Mouse (Mus musculus) hematopoietic stem cell, adult 5-6 weeks (primary cell): ENCODE results near the gene Isy1. TPM values are rescaled to one million over a fixed set of nuclear protein-coding genes. Genes with fewer than 3 reads are reported as not detected.

Experiments
- ATAC-seq, 2 experiments: fragments of 125-278 bp in 1 of 2; replicated peaks in 1 of 2; 2 replicates each; pipeline ENCODE4 v1.8.0; 2016 to 2017; ENCODE audit warnings: inconsistent platforms in 2 of 2, mild to moderate bottlenecking in 2 of 2, moderate number of reproducible peaks in 2 of 2, low read depth in 1 of 2, moderate TSS enrichment in 1 of 2; ENCODE audit not compliant: low FRiP score in 2 of 2, poor library complexity in 2 of 2, severe bottlenecking in 2 of 2, insufficient read depth in 1 of 2, low TSS enrichment in 1 of 2
- total RNA-seq: library from RNA; stranded (forward); fragments of 172-1452, 232-1000 nt; gene quantifications from 2 replicates; pipeline ENCODE4 v1.2.3, GENCODE M21; 2017

Isy1 gene
- total RNA-seq, 1 experiment from 2014 or later = 197 TPM

DNA sequence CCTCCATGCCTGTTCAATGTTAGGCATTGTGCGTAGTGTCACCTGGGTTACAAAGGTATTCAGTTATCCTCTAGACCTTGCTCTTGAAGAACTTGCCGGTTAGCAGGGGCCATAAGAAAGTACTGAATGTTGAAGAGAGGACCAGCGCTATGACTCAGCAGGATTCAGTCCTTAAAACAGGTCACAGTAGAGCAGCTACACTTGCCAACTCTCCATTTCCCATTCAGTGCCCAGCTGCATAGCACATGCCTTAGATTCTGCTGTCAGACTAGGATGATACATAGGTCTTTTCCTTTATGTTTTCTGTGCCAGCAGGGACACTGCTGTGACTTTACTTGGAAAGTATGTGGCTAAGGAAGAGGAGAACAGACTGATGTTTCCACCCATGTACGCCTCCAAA lies 14.8 kb upstream of the Isy1 start:
- no peak for ATAC-seq

DNA sequence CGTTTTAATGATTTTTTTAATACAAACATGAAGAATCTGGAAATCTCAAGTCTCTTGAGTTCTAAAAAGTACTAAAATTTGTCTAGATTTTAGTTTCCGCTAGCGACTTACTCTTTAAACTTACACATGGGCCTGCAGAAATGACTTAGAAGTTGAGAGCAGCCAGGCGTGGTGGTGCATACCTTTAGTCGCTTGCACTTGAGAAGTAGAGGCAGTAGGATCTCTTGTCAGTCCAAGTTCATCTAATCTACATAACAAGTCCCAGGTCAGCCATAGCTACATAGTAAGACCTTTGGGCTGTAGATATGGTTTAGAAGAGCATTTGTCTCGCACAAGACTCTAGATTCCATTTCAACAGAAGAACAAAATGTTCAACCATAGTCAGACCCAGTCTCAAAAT lies 13.3 kb upstream of the Isy1 start:
- ATAC-seq = no peak

GRCm38 (mm10) chr6:87850900-87851614 lies 12.5 kb upstream of the Isy1 start, which contains the start of gene Cnbp:
TSS of gene Cnbp (minus strand) at chr6:87851106.
- ATAC-seq = peak; percentile 91 to 96

- ATAC-seq = no peak
Measured at GRCm38 (mm10) chr6:87850155-87850899, 11.7 kb upstream of the Isy1 start.

DNA sequence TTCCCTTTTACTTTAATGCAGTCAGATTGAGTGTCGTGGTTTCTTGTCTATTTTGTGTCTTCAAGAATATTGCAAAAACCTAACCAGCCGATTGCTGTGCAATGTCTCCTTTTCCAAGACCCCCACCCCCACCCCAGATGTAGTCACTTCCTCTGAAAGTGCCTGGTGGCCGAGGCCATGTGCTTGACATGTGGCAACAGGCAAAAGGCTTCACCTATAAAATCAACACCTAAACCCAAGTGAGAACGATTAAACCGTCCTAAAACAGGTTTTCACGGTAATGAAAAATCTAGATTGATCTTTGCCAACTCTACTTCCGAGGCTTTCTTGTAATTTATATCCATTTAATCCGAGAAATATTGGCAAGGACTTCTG lies 11.2 kb upstream of the Isy1 start:
- ATAC-seq = no peak

DNA sequence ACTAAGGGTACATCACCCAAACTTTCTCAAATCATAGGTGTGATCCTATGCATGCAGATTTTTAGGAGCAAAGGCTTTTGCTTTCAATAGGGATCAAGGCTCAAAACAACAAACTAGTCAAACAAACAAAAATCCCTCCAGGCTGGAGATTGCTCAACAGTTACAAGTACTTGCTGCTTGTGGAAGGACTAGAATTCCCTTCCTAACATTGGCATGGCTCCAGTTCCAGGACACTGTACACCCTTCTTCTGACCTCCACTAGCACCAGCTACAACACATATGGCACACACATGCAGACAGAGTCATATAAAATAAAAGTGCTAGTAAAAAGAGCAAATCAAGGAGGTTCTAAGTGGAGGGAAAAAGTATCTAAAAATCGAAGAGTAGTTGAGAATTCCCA lies 8.2 kb upstream of the Isy1 start:
- ATAC-seq = no peak

- no peak for ATAC-seq
Measured at GRCm38 (mm10) chr6:87845031-87845695, 6.6 kb upstream of the Isy1 start.

DNA sequence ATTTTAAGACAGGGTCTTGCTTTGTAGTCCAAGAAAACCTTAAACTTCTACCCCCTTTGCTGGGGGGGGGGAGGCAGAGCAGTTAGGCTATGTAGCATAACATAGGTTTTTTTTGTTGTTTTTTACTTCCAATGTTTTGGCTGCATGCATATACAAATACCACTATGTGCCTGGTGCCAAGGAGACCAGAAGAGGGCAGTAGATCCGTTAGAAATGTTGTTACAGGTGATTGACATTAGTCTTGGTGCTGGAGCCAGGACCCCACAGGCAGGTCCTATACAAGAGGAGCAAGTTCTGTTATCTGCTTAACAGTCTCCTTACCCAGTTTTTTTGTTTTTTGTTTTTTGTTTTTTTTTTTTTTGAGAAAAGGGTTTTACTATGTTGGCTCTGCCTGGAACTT lies 3.7 kb upstream of the Isy1 start:
- no peak for ATAC-seq

- no peak for ATAC-seq
Measured at GRCm38 (mm10) chr6:87841635-87842034, 3.0 kb upstream of the Isy1 start.

- ATAC-seq = no peak
Measured at GRCm38 (mm10) chr6:87839797-87840341, 1.3 kb upstream of the Isy1 start.

- no peak for ATAC-seq
Measured at GRCm38 (mm10) chr6:87835695-87836094, 2.9 kb downstream of the Isy1 start, which contains the start of gene Gm45140. TSS of gene Gm45140 (minus strand) at chr6:87835795.

DNA sequence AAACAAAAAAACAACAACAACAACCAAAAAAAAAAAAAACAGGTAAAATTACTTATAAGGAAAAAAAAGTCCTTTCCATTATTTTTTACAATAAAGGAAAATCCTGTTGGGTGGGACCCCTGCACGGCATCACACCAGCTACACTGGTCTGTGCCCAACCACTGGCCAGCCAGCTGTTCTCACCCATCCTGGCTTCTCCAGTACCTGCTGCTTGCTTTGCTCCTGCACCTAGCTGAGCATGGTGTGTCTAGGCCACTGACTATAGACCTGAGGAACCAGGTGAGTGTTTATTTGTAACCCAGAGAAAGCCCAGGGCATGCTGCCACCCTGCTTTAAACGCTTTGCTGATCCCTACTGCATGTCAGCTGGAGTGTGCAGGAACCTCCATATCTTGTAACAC lies 18.2 kb downstream of the Isy1 start:
- no peak for ATAC-seq

DNA sequence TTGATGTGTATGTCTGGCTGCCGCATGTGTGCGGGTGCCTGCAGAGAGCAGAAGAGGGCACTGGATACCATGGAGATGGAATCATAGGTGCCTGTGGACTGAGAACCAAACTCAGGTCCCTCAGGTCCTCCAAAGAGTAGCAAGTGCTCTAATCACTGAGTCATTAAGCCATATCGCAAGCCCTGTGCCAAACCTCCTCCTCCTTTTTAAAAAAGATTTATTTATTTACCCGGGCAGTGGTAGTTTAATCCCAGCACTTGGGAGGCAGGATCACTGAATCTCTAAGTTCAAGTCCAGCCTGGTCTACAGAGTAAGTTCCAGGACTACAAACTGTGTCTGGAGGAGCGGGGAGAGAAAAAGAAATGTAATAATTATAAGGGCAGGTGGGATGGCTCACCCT lies 24.1 kb downstream of the Isy1 start:
- ATAC-seq = no peak

- no peak for ATAC-seq
Measured at GRCm38 (mm10) chr6:87812656-87813055, 25.9 kb downstream of the Isy1 start.

GRCm38 (mm10) chr6:87811675-87812338 lies 26.8 kb downstream of the Isy1 start, which contains the start of gene Rab43:
TSS of gene Rab43 (minus strand) at chr6:87812164.
- ATAC-seq = peak; percentile 75 to 81

GRCm38 (mm10) chr6:87810713-87811669 lies 27.6 kb downstream of the Isy1 start:
- peak; percentile 16 to 20; a peak in 2 of 4 replicates for ATAC-seq
